In genomic region chr2:24863010-24863409, GRCm38 (mm10) we compare ENCODE assay signal across 8 mouse cellular contexts. TPM values are rescaled to one million over a fixed set of nuclear protein-coding genes. Genes with fewer than 3 reads are reported as not detected.
DNase-seq lines count a peak whose midpoint lies in the region; ATAC-seq and TF ChIP-seq lines count a peak whose summit lies in the region.

No protein-coding gene starts in this region.

- ATAC-seq in cerebellum, adult (ENCODE audit: insufficient number of reproducible peaks, low FRiP score, low TSS enrichment), result no peak
- no peak for ATAC-seq in forebrain, embryonic 14.5 days
- ATAC-seq in hindbrain, embryonic 16.5 days, result no peak

- no peak for TF ChIP-seq POLR2A in cerebellum, adult 2 months (IDR thresholded peaks at IDR 0.05; ENCODE audit: borderline replicate concordance, insufficient read depth, low read length)

- H3K36me3 ChIP-seq in forebrain, embryonic 14.5 days (ENCODE audit: control insufficient read depth, insufficient read depth, low read length), result peaks cover 70% of the 10 kb centered on the region
- peaks cover 11% of the 10 kb centered on the region for H3K36me3 ChIP-seq in hindbrain, embryonic 16.5 days (ENCODE audit: control insufficient read depth, insufficient read depth, low read length)

- DNase-seq in cerebellum, adult 2 months, result peak; percentile 12 to 13
- peak in 1 of 2 experiments; percentile 40 for DNase-seq in left cerebral cortex, adult 2 months (ENCODE audit: extremely low spot score in 1 of 2, low spot score in 2 of 2)
- DNase-seq in left cerebral cortex, adult 11 months (ENCODE audit: low spot score), result no peak
- peak; percentile 56 for DNase-seq in R1 (ENCODE audit: low read depth, low spot score)
- peak; percentile 33 to 38 for DNase-seq in kidney, postnatal 4 days
- DNase-seq in forebrain, embryonic 14.5 days (ENCODE audit: low spot score), result no peak

- intact Hi-C loops in left cerebral cortex, adult 2 months (cut with DNase I), result no loop called here

- no peaks in the 10 kb centered on the region for H3K9me3 ChIP-seq in forebrain, embryonic 14.5 days (replicated peaks; ENCODE audit: control insufficient read depth, low read length)
- no peaks in the 10 kb centered on the region for H3K9me3 ChIP-seq in hindbrain, embryonic 16.5 days (ENCODE audit: control insufficient read depth, low read length)

- TF ChIP-seq CTCF in cerebellum, adult 2 months (IDR thresholded peaks at IDR 0.05; ENCODE audit: borderline replicate concordance, insufficient read depth, low read depth, low read length), result peak; percentile 36; the same call in 1 of the 2 replicates
- peak; percentile 63 for TF ChIP-seq CTCF in left cerebral cortex, adult 2 months (IDR thresholded peaks at IDR 0.05)

- no peaks in the 10 kb centered on the region for H3K4me1 ChIP-seq in cerebellum, adult 2 months (ENCODE audit: control insufficient read depth, insufficient read depth, low read length)
- no peaks in the 10 kb centered on the region for H3K4me1 ChIP-seq in forebrain, embryonic 14.5 days (ENCODE audit: control insufficient read depth, insufficient read depth, low read length)
- no peaks in the 10 kb centered on the region for H3K4me1 ChIP-seq in hindbrain, embryonic 16.5 days (ENCODE audit: control insufficient read depth, insufficient read depth, low read depth, low read length)

- no peak overlapping the region for H3K4me2 ChIP-seq in forebrain, embryonic 14.5 days (ENCODE audit: low read length)
- no peak overlapping the region for H3K4me2 ChIP-seq in hindbrain, embryonic 16.5 days (ENCODE audit: low read length)

- no peak overlapping the region for H3K27ac ChIP-seq in cerebellum, adult 2 months (ENCODE audit: insufficient read depth, low read length)
- no peak overlapping the region for H3K27ac ChIP-seq in left cerebral cortex, adult 2 months
- no peak overlapping the region for H3K27ac ChIP-seq in forebrain, embryonic 14.5 days (ENCODE audit: low read depth, low read length)
- no peak overlapping the region for H3K27ac ChIP-seq in hindbrain, embryonic 16.5 days (ENCODE audit: low read depth, low read length)

- WGBS in cerebellum, adult 2 months, result 83% methylated on average over 8 of the region's 8 CpGs
- 93% methylated on average over 8 of the region's 8 CpGs for WGBS in forebrain, embryonic 14.5 days
- WGBS in hindbrain, embryonic 16.5 days, result 91% methylated on average over 8 of the region's 8 CpGs

- H3K9ac ChIP-seq in forebrain, embryonic 14.5 days (ENCODE audit: low read length), result no peak overlapping the region
- no peak overlapping the region for H3K9ac ChIP-seq in hindbrain, embryonic 16.5 days (ENCODE audit: low read depth, low read length)

- H3K4me3 ChIP-seq in cerebellum, adult 2 months (replicated peaks; ENCODE audit: insufficient read depth, low read depth, low read length), result no peak overlapping the region
- H3K4me3 ChIP-seq in left cerebral cortex, adult 2 months, result no peak overlapping the region
- H3K4me3 ChIP-seq in forebrain, embryonic 14.5 days (ENCODE audit: low read depth, low read length), result no peak overlapping the region
- H3K4me3 ChIP-seq in hindbrain, embryonic 16.5 days (ENCODE audit: low read length), result no peak overlapping the region

- no peaks in the 10 kb centered on the region for H3K27me3 ChIP-seq in cerebellum, adult 2 months (ENCODE audit: control insufficient read depth, insufficient read depth, low read length)
- no peaks in the 10 kb centered on the region for H3K27me3 ChIP-seq in forebrain, embryonic 14.5 days (replicated peaks; ENCODE audit: control insufficient read depth, insufficient read depth, low read length)
- H3K27me3 ChIP-seq in hindbrain, embryonic 16.5 days (replicated peaks; ENCODE audit: control insufficient read depth, insufficient read depth, low read length), result no peaks in the 10 kb centered on the region

RNA-seq across cellular contexts. Expression of gene Ehmt1, which starts 56.4 kb away (rescaled TPM):
- 63.9 and 68.9 TPM in 2 replicates for polyA plus RNA-seq in cerebellum, adult 2 months (2012; rRNA removed)
- total RNA-seq in left cerebral cortex, adult 2 months (2021), result 10 to 100 TPM; 53.1 to 59.4 TPM
- polyA plus RNA-seq in forebrain, embryonic 14.5 days (2014; fragmentation: Nextera tagmentation; extraction: Ambion mirVana), result 76.7 and 90.7 TPM in 2 replicates
- 71.2 and 82.0 TPM in 2 replicates for polyA plus RNA-seq in hindbrain, embryonic 16.5 days (2015; fragmentation: Nextera tagmentation; extraction: Ambion mirVana)

Comparison
In these comparisons a context has a peak if more than half of its experiments do, and no peak if none do; other contexts are left out.
1. DNase-seq: peak in cerebellum, adult 2 months (2 of 2), R1 (single experiment) and kidney, postnatal 4 days (2 of 2); none in left cerebral cortex, adult 11 months (single experiment) and forebrain, embryonic 14.5 days (single experiment).